Mouse (Mus musculus) embryo, embryonic 11.5 days (tissue): ENCODE data around the gene Ntrk2.

Experiments used
- DNase-seq: peaks from one replicate; pipeline ENCODE4 v3.0.0-alpha.2; 2012; ENCODE audit warnings: low read depth, low spot score

The Ntrk2 gene

DNA sequence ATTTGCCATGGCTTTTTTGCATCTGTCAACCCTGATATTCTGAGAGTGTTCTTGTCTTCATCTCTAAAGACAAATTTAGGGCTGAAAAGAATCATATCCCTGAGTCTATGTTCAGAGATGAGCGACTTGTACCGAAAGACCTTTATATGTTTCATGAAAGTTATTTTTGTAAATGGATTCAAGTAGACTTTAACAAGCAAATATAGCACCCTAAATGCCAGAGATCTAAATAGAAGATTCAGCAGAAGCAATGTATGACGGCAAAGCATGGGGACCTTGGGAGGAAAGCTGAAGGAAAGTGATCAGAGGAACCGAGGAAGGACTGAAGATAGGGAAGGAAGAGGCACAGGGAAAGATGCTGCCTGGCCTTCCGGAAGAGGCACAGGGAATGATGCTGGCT, 303.7 kb downstream of the Ntrk2 start:
- DNase-seq: no peak

DNA sequence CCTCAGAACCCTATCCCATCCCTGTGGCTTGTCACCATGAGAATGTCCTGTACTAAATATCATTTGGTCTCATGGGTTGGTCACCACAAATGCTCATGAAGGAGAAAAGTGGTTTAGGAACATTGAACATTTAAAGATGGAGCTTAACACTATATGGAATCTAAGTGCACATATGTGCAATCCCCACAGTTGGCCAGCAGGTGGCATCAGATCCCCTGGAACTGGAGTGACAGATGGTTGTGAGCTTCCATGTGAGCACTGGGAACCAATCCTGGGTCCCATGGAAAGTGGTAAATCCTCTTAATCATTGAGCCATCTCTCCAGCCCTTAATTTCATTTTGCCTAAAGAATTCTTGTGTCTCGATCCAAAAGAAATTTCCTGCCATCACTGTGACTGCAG, 308.3 kb downstream of the Ntrk2 start:
- DNase-seq: no peak

DNA sequence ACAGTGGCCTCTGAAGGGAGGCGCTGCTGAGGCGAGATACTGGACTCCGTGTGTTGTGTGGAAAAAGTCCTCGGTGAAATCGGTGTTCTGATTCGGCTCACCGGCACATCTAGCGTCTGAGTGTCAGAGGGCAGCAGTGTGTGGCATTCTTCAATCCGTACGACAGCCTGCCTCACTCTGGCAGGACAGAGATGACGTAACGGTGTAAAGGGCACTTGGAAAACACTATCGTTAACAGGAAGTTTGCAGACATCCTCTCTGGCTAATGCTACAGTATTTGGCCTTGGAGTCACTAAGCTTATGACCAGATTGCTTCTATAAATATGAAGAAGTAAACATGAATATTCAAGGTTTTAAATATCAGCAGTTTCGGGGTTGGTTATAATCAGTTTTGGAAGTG, 309.2 kb downstream of the Ntrk2 start:
- no peak for DNase-seq

DNA sequence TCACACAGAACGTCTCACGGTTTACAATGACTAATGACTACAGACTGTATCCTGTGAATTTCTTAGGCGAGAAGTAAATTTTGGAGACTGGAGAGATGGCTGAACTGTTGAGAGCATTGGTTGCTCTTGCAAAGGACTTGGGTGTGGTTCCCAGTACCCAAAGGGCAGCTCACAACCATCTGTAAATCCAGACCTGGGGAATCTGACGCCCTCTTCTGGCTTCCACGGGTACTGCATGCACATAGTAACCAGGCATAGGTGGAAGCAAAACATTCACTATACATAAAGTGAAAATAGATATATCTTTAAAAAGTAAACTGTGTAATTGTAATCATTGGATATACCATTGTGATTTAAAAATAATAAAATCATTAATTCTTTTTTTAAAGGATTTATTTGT, 310.9 kb downstream of the Ntrk2 start:
- DNase-seq: no peak

DNA sequence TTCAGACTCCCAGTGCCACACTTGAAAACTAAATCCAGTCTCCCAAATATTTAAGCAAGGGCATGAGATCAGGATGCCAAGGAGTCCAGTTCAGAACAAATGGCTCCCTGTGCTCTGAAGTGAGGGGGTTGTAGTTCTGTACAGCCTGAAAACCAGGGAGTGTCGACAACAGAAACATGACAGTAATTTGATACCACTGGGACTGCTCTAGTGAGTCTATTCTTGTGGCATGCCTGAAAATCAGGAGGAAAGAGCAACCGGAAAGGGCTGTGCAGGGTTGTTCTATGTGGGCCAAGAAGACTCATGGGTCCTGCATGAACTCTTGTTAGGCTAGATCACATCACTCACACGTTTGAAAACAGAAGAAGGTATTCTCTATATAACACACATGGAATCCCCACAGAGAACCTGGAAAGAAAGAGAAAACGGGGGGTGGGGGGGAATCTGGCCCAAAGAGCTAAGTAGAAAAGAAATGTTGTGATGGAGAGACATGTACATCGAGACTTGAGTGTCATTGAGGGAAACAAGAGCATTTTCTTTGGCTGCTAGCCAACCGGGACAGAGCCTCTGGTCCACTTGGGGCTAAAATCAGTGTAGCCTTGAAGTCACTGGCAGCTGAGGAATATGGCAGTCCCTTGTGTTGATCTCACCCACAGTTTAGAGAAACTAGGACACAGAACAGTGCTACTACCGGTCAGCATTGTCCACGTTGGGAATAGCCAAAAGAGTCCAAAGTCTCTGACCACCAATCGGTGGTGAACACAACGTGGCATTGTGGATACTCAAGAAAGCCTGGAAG, 313.4 kb downstream of the Ntrk2 start:
- DNase-seq: no peak

DNA sequence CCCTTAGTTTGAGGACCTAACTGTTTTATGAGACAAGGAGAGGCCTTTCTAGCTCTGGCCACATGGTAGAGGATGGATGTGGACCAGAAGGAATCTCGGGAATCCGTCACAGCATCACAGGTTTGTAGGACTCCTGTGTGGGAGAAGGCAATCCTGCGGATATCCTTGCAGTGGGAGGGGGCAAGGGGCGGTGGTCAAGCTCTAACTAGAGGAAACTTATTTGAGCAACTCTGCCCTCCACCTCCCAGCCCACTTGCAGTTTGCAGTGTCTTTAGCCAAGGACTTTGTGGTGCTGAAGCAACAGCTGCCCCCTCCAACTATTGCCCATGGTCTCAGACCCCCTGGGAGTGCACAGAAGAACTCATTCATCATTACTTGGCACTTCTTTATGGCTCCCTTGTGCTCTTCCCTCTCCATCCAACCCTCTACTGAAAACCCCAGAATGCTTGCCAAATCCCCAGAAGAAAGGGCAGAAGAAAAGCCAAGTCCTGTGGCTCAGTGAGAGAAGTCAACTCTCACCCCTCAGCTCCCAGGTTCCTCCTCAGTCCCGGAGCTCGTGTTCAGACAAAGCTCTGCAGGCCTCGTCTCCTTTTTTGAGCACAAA, 336.9 kb downstream of the Ntrk2 start:
- no peak for DNase-seq

DNA sequence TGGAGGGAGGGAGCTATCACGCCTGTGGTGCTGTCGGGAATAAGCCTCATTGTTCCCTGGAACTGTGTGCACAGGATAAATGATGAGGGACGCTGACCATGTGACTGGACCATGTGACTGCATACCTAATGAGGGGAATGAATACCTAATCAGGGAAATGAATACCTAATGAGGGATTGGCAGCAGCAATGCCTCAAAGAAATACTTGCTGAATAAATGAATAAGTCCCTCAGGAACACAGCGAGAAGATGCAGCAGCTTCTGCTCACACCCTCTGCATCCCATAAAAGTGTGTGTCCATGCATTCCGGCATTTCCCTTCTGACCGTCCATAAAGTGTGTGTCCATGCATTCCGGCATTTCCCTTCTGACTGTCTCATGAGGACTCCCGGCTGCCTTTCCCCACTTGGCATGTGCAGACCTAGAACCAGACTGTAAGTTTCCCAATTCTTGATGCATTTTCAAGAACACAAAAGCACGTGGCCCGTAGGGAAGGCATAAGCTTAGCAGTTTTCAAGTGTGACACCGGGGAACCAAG, 338.0 kb downstream of the Ntrk2 start:
- DNase-seq: no peak

DNA sequence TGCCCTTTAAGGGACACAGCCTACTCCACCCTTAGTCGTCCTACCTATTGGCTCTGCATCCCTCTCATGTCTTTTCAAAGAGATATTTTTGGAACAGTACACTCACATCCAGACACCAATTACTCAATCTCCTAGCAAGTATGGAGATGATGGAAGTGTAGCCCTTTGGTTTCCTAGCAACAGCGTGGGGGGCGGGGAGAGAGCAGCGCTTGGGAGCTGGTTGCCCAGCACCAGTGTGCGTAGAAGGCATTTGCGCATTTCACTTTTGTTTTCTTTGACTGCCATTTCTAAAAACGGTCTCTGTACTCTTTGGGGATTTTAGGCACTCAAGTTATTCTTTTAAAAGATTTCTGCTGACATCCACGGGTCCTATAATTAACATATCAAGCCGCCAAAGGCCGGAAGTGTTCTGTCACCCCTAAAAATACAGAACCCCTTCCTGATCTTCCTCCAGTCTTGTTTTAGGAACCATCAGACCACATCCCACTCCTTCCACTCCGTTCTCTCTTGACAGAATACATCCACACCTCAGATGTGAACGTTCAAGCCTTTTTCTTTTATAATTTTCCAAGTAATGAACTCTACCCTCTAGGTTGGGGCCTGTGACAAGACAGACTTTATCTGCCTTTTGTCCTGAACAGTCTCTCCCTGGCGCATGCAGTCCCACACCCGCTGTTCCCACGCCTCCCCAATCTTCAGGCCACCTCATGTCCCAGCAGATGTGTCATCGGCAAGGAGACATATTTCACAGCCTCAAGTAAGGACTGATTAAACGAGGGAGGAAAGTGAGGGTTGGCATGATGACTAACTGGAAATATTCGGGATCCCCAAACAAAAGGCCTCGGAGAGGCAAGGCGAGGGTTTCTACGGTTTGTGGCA, 339.5 kb downstream of the Ntrk2 start:
- DNase-seq: peak; percentile 23

DNA sequence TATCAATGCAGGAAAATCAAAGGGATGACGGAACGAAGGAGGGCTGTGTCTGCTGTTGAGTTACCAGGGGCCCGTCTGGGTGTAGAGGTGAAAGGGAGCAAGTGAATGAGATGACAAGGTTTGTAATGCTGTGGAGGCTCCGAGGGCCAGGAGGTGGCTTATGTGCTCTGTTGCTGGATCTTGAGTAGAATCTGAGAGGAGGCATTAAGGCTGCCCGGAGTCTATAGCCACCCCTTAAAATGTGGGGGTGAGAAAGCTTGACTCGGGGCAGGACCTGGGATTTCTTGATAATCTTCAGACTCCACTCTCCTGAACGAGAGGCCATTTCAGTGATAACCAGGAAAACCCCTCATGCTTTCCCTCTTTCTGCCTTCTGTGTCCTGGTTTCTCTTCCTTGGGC, 340.2 kb downstream of the Ntrk2 start:
- DNase-seq: no peak

DNA sequence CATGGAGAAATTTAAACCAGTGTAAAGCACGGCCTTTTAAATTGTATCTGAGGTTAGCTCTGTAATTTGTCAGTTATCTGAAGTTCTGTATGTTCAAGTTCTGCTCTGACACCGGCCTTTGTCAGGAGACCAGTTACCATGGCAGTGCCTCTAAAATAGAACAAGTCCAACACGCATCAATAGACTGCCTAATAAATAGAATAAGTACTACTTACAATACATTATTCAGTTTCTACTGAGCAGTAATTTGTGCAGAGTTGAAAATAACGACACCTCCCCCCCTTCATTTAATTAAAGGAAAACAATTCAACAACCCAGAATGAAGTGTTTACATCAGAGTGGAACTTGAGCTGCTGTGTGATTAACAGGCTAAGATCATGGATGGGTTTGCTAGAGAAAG, 341.6 kb downstream of the Ntrk2 start:
- DNase-seq: no peak

DNA sequence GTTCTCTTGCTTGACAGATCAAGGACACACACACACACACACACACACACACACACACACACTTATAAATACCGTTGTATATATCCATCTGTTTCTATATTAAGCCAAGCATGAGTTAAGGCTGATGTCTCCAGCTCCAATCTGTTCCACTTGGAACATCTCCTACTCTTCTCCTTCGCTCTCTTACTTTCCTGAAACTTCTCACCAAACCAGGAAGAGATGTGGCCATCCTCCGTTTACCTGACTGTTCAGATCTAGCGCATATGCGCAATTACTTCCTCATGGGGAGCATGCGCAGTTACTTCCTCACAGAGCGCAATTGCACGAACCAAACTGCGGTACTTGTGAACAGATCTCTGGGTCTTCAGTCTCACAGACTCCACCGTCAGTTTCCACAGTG, 342.4 kb downstream of the Ntrk2 start:
- no peak for DNase-seq

DNA sequence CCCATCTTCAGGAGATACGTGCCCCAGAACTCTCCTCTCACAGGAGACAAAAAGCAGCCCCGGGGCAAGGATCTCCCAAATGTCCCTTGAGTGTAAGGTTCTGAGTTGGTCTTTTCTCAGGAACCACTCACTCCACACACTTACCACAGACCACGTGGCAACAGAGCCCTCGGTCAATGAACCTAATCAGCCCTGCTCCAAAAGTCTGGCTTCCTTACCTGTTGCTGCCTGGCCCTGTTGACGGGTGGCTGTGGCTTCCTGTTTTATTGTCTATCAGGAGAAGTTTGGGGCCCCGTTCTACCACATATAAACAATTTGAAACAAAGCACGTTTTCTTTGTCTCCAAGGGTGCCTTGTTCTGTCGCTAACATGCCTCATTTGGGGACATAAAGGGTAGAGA, 357.6 kb downstream of the Ntrk2 start:
- DNase-seq: no peak

DNA sequence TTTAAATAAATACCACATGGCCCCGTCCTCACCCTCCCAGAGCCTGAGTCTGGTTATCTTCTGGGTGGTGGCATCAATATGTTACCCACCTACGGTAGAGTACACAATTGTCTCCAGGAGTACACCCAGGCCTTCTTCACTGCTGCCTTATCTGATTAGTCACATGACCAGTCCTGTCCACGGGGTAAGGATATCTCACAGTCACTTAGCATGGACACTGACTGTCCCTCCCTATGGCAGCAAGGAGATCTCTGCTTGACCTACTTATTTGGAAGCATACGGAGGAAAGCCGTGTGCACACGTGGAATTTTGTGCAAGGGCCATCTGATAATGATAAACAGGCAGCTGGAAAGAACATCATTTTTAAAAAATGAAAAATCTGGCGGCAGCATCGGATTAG, 367.5 kb downstream of the Ntrk2 start:
- no peak for DNase-seq

DNA sequence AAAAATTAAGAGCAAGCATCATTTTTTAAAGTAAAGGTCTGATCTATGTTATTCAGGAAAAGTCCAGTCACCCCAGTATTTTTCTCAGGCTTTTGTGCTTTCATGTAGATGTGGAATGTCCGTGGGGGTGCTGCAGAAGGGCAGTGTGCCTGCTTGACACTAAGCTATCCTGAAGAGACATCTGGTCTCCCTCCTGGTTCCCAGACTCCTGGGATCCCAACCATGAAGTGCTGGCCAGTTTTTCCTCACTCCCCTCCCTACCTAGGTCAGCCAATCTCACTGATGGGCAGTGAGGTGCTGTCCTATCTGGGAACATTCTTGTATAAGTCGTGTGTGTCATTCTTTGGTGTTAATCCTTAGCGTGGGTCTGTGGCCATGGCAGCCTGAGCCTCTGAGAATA, 369.7 kb downstream of the Ntrk2 start:
- no peak for DNase-seq

DNA sequence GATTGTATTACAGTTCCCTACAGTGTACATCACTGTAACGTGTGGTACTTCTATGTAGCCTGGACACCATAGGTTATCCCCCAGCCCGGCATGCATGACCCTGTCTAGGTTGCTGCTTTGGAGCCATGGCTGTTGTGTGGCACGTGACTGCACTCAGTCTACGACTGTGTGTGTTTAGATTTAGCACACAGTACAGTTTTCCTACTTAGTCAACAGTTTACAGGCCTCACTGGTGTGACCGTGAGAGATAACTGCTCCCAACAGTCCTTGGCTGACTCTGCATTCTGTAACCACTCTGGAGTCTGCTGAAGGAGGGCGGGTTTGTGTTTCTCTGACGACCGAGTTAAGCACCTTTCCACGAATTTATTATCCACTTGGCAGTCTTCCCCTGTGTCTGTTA, 370.1 kb downstream of the Ntrk2 start:
- no peak for DNase-seq

DNA sequence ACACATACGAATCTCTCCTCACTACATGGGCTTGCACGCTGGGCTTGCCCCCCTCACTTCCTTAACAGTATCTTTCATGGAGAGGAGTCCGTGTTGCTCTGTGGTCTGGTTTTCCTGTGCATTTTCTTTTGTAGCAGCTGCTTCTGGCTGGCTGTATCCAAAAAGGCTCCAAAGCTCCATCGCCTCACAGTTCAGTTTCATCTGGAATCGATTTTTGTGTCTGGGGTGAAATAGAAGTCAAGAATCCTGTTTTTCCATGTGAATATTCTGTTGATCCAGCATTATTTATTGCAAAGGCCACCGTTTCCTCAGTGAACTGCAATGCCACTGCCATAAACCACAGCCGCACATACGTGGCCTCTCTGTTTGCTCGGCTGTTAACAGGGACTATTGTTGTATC, 370.6 kb downstream of the Ntrk2 start:
- no peak for DNase-seq

DNA sequence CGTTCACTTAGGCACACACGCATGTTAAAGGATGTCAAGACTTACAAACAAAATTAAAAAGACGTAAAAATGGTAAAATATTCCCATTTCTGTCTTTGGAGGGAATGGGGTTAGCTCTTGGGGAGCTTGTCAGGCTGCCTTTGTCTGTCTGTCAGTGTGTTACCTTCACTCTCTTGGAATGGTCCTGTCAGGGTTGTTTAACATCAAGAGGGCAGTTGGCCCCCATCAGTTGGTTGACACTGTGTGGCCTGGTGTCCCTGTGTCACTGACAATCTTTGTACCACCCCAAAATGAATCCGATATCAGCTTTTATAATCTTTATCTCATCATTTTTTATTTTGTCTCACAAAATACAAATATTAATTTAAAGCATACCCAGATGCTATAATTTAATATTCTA, 373.6 kb downstream of the Ntrk2 start:
- no peak for DNase-seq

DNA sequence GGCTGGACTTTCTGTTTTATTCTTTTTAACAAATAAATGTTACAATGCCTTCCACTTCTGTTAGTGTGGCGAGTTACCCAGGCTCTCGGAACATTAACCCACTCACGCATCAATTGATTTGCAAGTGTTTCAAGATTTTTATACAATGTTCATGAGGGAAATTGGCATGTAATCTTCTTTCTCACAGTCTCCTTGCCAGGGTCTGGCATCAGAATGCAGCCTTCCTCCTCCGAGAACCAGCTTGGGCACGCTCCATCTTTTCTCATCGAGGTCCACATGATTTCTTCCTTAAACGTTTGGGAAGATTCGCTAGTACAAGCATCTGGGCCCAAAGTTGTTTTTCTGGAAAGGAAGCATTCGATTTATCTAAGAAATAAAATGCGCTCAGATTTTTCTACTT, 374.4 kb downstream of the Ntrk2 start:
- no peak for DNase-seq

DNA sequence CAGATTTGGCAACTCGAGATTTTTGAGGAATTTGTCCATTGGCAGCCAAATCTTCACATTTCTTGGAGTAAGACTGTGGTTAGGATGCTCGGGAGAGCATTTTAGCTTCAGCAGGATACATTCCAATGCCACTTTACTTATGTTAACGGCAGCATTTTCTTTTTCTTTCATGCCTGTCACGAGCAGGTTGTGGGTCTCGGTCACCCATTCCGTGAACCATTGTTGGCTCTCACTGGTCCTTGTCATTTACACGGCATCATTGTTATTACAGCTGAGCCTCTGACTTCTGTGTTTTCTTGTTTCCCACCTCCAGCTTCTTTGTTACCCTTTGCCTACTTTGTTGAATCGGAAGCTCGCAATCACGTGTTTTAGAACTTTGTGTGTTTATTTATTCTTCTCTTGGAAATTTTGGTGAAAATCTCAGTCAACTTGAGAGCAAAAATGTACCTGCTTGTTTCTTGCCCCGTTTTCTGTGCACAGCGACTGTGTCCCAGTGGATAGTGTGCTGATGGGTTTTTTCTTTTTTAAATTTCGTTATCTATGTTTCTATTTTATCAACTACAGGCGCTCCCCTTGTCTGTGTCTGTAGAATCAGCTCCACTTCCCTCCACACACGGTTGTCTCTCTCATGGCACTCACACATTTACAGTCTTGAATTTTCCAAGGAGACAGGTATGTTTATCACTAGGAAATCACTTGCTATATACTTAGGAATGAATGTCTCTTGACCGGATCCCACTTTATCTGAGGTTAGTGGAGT, 375.0 kb downstream of the Ntrk2 start:
- no peak for DNase-seq

DNA sequence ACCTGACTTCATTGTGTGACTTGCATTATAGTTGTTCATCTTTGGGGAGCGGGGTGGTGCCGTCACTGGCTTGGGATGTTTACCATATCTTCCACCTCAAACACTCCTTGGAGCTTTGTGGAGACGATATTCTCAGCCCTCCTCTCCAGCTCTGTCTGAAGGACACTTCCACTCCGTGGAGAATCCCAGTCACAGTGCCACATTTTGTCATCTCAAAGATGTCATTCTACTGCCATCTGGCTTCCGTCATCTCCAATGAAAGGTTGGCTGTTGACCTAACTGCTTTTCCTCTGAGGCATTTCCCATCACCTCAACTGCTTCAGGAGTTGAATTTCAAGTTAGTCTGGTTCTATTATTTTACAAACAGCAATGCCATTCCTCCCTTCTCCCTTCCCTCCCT, 376.3 kb downstream of the Ntrk2 start:
- no peak for DNase-seq
